Mouse (Mus musculus) stomach, postnatal 0 days (tissue): ENCODE data around the gene Adamts4.

Experiments used
- CTCF ChIP-seq: IDR thresholded peaks from 2 replicates; pipeline ENCODE4 v1.5.1; 2016; ENCODE audit warnings: antibody characterized with exemption, low read depth, mild to moderate bottlenecking, moderate library complexity
- EP300 ChIP-seq: optimal IDR thresholded peaks from 2 replicates; pipeline ENCODE3; 2016; ENCODE audit warnings: antibody characterized with exemption

DNA sequence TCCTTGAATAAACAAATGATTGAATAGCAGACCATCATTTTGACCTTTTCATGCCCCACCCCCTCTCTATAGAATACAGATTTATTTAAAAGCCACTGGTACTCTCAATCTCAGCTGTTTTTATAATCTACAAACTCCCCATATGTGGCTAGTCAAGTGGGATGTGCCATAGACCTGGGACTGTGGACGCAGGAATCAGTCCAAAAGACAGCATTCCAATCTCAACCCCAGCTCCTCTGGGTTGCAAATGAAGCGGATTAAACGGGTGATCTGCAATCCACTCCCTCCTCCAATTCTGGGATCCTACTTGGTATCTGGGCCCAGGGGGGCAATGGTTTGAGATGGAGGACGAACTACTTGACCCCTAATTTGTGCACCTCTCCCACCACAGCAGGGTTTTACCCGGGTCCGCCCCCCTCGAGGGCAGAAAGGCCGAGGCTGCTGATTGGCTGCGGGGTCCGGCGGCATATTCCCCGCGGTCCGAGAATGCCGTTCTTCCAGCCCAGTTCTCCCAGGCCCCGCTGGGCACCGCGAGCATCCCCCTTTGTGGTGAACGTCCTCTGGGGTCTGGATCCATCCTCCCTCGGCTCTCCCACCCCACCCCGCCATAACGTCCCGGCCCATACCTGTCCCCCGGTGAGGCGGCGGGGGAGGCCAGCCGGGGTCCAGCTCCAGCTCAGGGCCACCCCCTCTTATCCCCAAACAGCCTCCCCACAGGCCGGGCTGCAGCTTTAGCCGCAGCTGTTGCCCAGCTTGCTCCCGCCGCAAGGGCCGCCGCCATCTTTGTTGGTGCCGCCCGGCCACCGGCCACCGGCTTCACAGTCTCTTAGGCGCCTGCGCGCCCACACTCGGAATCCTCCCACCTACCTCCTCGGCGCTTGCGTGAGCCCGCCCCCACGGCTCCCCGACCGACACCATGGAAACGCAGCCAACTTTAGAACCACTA, 37.2 kb downstream of the Adamts4 start, which contains the start of gene Usp21:
- TF ChIP-seq CTCF (peak; percentile 0; the same call in 1 of the 2 replicates), EP300 (no peak)
